Mouse (Mus musculus): ENCODE results near the gene Tas2r122. TPM values are rescaled to one million over a fixed set of nuclear protein-coding genes. Genes with fewer than 3 reads are reported as not detected.
"Not testable (repeated sequence)": the region's sequence is repeated elsewhere in the genome, so short reads cannot be mapped to it uniquely, and the experiment has no call there.

The Tas2r122 gene
- total RNA-seq (2022): not detected

DNA sequence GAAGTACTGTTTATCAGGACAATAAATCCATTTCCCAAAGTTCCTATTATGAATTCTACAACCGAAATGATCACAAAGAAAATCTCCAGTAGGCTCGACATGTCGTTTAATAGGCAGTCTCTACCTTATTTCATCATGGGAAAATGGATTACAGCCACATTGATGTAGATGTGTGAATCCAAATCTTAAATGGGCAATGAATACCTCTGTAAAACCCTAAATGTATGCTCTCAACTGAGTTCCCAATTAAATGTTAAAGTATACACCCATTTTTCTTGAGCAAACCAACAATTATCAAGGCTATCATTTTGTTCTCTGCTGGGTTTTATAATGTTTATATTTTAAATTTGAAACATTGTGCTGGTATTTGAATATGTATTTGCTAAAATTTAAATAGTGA lies at the start of gene Tas2r122:
TSS of gene Tas2r122 (minus strand) at position 101 of the 400 bp plus-strand sequence.
- DNase-seq (ENCODE audit: low spot score in 2 of 2): no peak

GRCm38 (mm10) chr6:132754430-132754829 lies 42.7 kb upstream of the Tas2r122 start, which contains the start of gene Tas2r124:
Tas2r124 (plus strand) TSS chr6:132754730.
- no peak for DNase-seq (ENCODE audit: low spot score in 2 of 2)

DNA sequence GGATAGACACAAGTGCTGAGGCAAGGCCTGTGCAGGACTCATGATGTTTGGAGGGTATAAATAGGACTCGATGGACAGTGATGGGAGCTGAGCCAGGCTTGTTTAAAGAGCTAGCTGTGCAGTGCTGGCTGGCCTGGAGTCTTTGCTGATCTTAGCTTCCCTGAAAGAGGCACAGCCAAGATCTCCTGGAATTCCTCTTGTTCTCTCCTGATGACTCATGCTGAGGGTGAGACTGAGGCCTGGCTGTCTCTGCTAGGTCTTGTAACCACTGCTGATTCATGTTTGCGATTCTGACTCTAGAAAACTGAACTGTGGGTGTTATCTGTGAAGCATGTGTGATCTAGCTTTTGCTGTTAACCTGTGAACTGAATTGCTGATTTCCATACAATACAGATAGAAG lies 38.5 kb upstream of the Tas2r122 start:
- no peak for DNase-seq (ENCODE audit: low spot score in 2 of 2)

DNA sequence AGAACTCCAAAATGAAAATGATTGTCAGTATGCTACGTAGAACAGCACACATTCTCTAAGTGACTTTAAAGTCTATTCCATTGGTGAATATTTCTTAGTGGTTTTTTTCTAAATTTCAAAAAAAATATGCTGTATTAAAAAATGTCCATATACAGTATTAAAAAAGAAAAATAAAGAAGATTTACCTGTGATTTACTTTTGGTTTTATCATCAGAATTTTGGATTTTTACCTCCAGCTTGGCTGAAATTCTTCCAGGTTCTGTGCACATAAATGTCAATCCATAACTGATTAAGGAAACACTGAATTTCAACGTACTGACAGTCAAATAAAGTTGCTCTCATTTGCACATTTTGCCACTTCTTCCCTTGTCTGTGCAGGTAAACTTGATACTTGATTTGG lies 26.2 kb upstream of the Tas2r122 start, which contains the start of gene Tas2r115:
TSS of gene Tas2r115 (minus strand) at position 101 of the 400 bp plus-strand sequence.
- no peak for DNase-seq (ENCODE audit: low spot score in 2 of 2)

DNA sequence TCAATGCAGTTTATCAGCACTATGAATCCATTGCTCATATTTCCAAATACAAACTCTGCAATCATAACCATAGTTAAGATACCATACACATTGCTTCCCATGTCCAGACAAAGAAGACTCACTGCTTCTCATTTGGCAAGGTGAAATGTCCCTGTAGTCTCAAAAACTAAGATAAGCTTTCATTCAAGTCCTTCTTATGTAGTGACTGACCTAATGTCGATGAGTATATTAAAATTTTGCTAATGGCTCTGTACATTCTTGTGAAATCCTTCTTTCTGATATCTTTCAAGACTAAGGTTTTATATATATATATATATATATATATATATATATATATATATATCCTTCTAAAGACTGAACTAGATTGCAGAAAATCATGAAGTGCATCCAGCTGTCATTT lies 10.8 kb downstream of the Tas2r122 start, which contains the start of gene Tas2r121:
TSS of gene Tas2r121 (minus strand) at position 101 of the 400 bp plus-strand sequence.
- DNase-seq (ENCODE audit: low spot score in 2 of 2): no peak

- not testable (repeated sequence) for DNase-seq (ENCODE audit: low spot score in 2 of 2)
Measured at GRCm38 (mm10) chr6:132691596-132691995, 20.1 kb downstream of the Tas2r122 start.

Other genes with a start within 250 kb of the Tas2r122 start
- gene Prh1, start 142.1 kb downstream of the Tas2r122 start, total RNA-seq (2022): not detected
- not detected for gene Prp2, start 116.0 kb downstream of the Tas2r122 start, total RNA-seq (2022)
- not detected for gene A630073D07Rik, start 60.4 kb downstream of the Tas2r122 start, total RNA-seq (2022)
- not detected for gene Tas2r120, start 55.0 kb downstream of the Tas2r122 start, total RNA-seq (2022)
- not detected for gene Tas2r121, start 10.9 kb downstream of the Tas2r122 start, total RNA-seq (2022)
- gene Tas2r115, start 26.1 kb upstream of the Tas2r122 start, total RNA-seq (2022): not detected
- gene Tas2r124, start 42.8 kb upstream of the Tas2r122 start, total RNA-seq (2022): not detected
- gene Tas2r102, start 50.2 kb upstream of the Tas2r122 start, total RNA-seq (2022): not detected
- gene Tas2r136, start 66.2 kb upstream of the Tas2r122 start, total RNA-seq (2022): not detected
- gene Tas2r117, start 90.9 kb upstream of the Tas2r122 start, total RNA-seq (2022): not detected
- not detected for gene Tas2r123, start 135.2 kb upstream of the Tas2r122 start, total RNA-seq (2022)
- not detected for gene Tas2r116, start 143.5 kb upstream of the Tas2r122 start, total RNA-seq (2022)
- not detected for gene Tas2r110, start 156.1 kb upstream of the Tas2r122 start, total RNA-seq (2022)
- not detected for gene Tas2r113, start 181.1 kb upstream of the Tas2r122 start, total RNA-seq (2022)
- not detected for gene Tas2r125, start 197.7 kb upstream of the Tas2r122 start, total RNA-seq (2022)
- not detected for gene Tas2r129, start 239.2 kb upstream of the Tas2r122 start, total RNA-seq (2022)
- not detected for gene Tas2r131, start 246.0 kb upstream of the Tas2r122 start, total RNA-seq (2022)